Mouse (Mus musculus): ENCODE results near the gene Rrp36. TPM values are rescaled to one million over a fixed set of nuclear protein-coding genes. Genes with fewer than 3 reads are reported as not detected.

Rrp36 gene
- 61.9 and 64.9 TPM in 2 replicates for polyA plus RNA-seq (2015; fragmentation: Nextera tagmentation; extraction: Ambion mirVana)

DNA sequence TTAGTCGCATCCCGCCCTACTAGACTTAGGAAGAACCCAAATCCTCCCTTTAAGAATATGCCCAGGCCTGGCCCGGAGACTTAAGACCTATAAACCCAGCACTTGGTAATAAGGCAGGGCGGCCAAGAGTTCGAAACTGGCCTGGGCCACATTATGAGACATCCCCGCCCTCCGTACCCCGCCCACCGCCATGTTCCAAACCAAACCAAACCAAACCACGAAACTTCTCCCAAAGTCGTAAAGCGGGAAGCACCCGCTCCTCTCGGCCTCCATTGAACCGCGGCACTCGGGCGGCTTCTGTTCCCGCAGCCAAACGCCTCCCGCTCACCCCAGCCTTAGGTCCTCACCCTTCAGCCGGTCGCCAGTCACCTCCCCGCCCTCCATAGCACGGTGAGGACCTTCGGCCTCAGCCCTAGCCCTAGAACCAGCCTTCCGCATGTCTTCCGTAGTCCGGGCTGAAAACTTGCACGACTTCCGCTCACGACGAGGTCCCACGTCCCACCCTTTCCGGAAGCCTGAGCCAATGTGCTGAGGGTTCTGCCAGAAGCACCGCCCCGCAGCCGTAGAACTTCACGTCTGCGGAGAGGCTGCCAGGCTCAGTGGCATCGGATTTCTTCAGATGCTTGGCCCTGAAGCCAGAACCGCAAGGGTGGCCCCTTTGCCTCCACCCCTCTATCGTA, at the start of gene Rrp36:
Rrp36 (minus strand) TSS at position 503 of the 680 bp plus-strand sequence.
- Histone ChIP-seq H3K9ac (peak within 1 kb of the TSS; percentile 69), H3K4me3 (replicated peaks) (peak within 1 kb of the TSS; percentile 73), H3K27me3 (no peaks in the 10 kb centered on the region), H3K4me1 (peaks cover 34% of the 10 kb centered on the region), H3K27ac (replicated peaks) (peak within 1 kb of the TSS; percentile 96), H3K9me3 (replicated peaks) (no peaks in the 10 kb centered on the region), H3K4me2 (replicated peaks) (peak within 1 kb of the TSS; percentile 73), H3K36me3 (peaks cover 60% of the 10 kb centered on the region)
- peak; percentile 94 for ATAC-seq (ENCODE audit: insufficient number of reproducible peaks, low FRiP score, low TSS enrichment, low read depth)
- under 1% methylated on average over 43 of the region's 43 CpGs for whole genome bisulfite sequencing

DNA sequence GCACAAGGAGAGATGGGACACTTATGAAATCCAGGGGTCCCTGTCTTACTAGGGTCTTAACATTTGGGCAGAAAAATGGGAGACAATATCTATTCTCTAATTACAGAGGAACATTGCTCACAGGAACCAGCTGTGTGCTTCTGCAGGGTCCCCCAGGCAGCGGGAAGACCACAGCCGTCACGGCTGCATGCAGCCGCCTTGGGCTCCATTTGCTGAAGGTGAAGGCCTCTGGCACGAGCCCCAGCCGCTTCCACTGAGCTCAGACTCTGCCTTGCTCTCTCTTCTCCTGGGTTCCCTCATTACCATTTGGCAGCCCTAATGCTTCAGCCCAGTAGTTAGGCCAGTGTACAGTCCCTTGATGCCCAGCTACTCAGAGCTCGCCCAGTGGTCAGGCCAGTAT, 46.9 kb upstream of the Rrp36 start:
- Histone ChIP-seq H3K4me2 (replicated peaks) (no peak overlapping the region), H3K27ac (replicated peaks) (no peak overlapping the region), H3K9ac (no peak overlapping the region), H3K4me3 (replicated peaks) (no peak overlapping the region), H3K4me1 (no peaks in the 10 kb centered on the region), H3K36me3 (peaks cover 69% of the 10 kb centered on the region), H3K9me3 (replicated peaks) (no peaks in the 10 kb centered on the region), H3K27me3 (no peaks in the 10 kb centered on the region)
- ATAC-seq (ENCODE audit: insufficient number of reproducible peaks, low FRiP score, low TSS enrichment, low read depth): no peak
- WGBS: 87% methylated on average over 7 of the region's 7 CpGs

- WGBS: 94% methylated on average over 11 of the region's 11 CpGs
- H3K4me2 ChIP-seq (replicated peaks): no peak overlapping the region
- no peak overlapping the region for H3K9ac ChIP-seq
- peaks cover 14% of the 10 kb centered on the region for H3K4me1 ChIP-seq
- peaks cover 33% of the 10 kb centered on the region for H3K36me3 ChIP-seq
- ATAC-seq (ENCODE audit: insufficient number of reproducible peaks, low FRiP score, low TSS enrichment, low read depth): no peak
- no peak overlapping the region for H3K4me3 ChIP-seq (replicated peaks)
- H3K9me3 ChIP-seq (replicated peaks): no peaks in the 10 kb centered on the region
- no peaks in the 10 kb centered on the region for H3K27me3 ChIP-seq
- H3K27ac ChIP-seq (replicated peaks): no peak overlapping the region
Measured at GRCm38 (mm10) chr17:46714756-46715481, 40.8 kb upstream of the Rrp36 start.

DNA sequence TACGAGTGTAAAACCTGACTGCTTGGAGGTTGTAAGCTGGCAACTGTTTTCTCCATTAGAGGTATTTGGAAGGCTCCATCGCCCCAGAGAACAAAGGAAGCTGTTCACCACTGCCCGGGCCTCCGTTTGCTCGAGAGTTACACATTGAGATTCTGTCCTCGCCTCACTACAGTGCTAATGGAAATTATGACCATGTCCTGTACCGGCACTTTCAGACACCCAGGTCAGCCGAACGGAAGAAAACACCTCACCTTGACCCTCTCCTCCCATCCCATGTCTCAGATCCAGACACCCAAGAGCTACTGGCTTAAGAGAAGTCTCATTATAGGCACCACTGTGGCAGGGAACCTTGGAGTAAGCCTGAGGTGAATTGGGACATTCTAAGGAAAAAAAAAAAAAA, 39.7 kb upstream of the Rrp36 start:
- H3K4me1 ChIP-seq: peaks cover 14% of the 10 kb centered on the region
- ATAC-seq (ENCODE audit: insufficient number of reproducible peaks, low FRiP score, low TSS enrichment, low read depth): no peak
- no peak overlapping the region for H3K27ac ChIP-seq (replicated peaks)
- no peak overlapping the region for H3K9ac ChIP-seq
- no peaks in the 10 kb centered on the region for H3K27me3 ChIP-seq
- H3K36me3 ChIP-seq: peaks cover 33% of the 10 kb centered on the region
- no peaks in the 10 kb centered on the region for H3K9me3 ChIP-seq (replicated peaks)
- no peak overlapping the region for H3K4me3 ChIP-seq (replicated peaks)
- H3K4me2 ChIP-seq (replicated peaks): no peak overlapping the region
- 87% methylated on average over 9 of the region's 9 CpGs for WGBS

- Histone ChIP-seq H3K4me1 (peaks cover 14% of the 10 kb centered on the region), H3K4me2 (replicated peaks) (peak overlapping the region; percentile 96), H3K4me3 (replicated peaks) (peak overlapping the region; percentile 99), H3K27me3 (no peaks in the 10 kb centered on the region), H3K9ac (peak overlapping the region; percentile 92), H3K36me3 (peaks cover 29% of the 10 kb centered on the region), H3K9me3 (replicated peaks) (no peaks in the 10 kb centered on the region), H3K27ac (replicated peaks) (no peak overlapping the region)
- WGBS: 67% methylated on average over 7 of the region's 7 CpGs
- ATAC-seq (ENCODE audit: insufficient number of reproducible peaks, low FRiP score, low TSS enrichment, low read depth): no peak
Measured at GRCm38 (mm10) chr17:46712442-46712841, 38.3 kb upstream of the Rrp36 start.

GRCm38 (mm10) chr17:46711612-46712271, 37.6 kb upstream of the Rrp36 start:
- peak; percentile 50 for ATAC-seq (ENCODE audit: insufficient number of reproducible peaks, low FRiP score, low TSS enrichment, low read depth)
- peak overlapping the region; percentile 80 for H3K27ac ChIP-seq (replicated peaks)
- peak overlapping the region; percentile 99 for H3K4me3 ChIP-seq (replicated peaks)
- peaks cover 14% of the 10 kb centered on the region for H3K4me1 ChIP-seq
- no peaks in the 10 kb centered on the region for H3K9me3 ChIP-seq (replicated peaks)
- H3K9ac ChIP-seq: peak overlapping the region; percentile 92
- H3K4me2 ChIP-seq (replicated peaks): peak overlapping the region; percentile 96
- H3K36me3 ChIP-seq: peaks cover 25% of the 10 kb centered on the region
- under 1% methylated on average over 76 of the region's 76 CpGs for WGBS
- no peaks in the 10 kb centered on the region for H3K27me3 ChIP-seq

DNA sequence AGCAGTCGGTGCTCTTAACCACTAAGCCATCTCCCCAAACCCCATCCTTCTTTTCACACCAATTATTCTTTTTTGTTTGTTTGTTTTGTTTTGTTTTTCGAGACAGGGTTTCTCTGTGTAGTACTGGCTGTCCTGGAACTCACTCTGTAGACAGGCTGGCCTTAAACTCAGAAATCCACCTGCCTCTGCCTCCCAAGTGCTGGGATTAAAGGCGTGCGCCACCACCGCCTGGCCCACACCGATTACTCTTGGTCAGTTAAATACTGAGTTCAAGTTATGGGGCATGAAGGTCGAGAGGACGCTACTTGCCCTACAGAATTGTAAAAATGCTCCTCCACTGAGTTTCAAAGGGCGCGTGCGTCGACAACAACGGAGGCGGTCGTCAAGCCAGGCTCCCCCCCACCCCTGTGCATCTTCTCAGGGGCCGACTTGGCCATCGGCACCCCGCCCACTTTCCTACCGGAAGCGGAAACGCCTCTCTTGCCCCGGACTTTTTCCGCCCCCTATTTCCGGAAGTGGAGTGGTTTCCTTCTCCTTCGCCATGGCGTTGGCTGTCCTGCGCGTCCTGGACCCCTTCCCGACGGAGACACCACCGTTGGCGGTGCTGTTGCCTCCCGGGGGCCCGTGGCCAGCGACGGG, 36.9 kb upstream of the Rrp36 start, which contains the start of gene Pex6:
Pex6 (plus strand) TSS at position 505 of the 639 bp plus-strand sequence.
- Histone ChIP-seq H3K36me3 (peaks cover 19% of the 10 kb centered on the region), H3K27ac (replicated peaks) (peak within 1 kb of the TSS; percentile 80), H3K4me2 (replicated peaks) (peak within 1 kb of the TSS; percentile 96), H3K9ac (peak within 1 kb of the TSS; percentile 92), H3K27me3 (no peaks in the 10 kb centered on the region), H3K4me1 (peaks cover 14% of the 10 kb centered on the region), H3K9me3 (replicated peaks) (no peaks in the 10 kb centered on the region), H3K4me3 (replicated peaks) (peak within 1 kb of the TSS; percentile 99)
- ATAC-seq (ENCODE audit: insufficient number of reproducible peaks, low FRiP score, low TSS enrichment, low read depth): peak; percentile 89
- whole genome bisulfite sequencing: 7% methylated on average over 36 of the region's 36 CpGs

DNA sequence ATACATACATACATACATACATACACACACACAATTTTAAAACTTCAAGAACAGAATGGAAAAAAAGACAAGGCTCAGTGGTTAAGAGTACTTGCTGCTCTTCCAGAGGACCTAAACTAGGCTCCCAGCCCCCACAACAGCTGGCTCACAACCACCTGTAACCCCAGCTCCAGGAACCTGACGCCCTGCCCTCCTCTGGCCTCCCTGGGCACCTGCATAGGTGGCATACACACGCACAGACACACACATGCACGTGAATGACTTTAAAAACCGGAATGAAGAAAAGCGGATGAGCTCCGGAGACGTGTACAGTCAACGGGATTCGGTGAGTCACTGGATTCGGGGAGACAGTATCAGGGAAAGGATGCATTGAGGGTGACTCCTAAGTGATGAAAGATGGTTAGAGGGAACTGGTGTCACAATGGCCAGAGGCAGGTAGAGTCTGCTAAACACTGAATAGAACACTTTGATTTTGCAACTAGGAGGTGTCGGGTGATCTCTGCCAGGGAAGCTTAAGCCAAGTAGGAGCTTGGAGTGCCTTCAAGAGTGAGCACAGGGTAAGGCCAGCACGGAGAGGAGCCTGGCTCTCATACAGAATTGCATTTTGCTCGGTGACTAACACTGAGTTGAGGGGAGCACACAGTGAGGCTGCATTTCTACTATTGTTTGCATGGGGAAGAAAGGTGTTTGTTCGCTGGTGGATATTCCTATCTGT, 32.4 kb upstream of the Rrp36 start:
- Histone ChIP-seq H3K9ac (no peak overlapping the region), H3K4me3 (replicated peaks) (no peak overlapping the region), H3K9me3 (replicated peaks) (no peaks in the 10 kb centered on the region), H3K27me3 (no peaks in the 10 kb centered on the region), H3K27ac (replicated peaks) (no peak overlapping the region), H3K4me2 (replicated peaks) (no peak overlapping the region), H3K4me1 (peaks cover 30% of the 10 kb centered on the region), H3K36me3 (no peaks in the 10 kb centered on the region)
- ATAC-seq (ENCODE audit: insufficient number of reproducible peaks, low FRiP score, low TSS enrichment, low read depth): no peak
- 87% methylated on average over 14 of the region's 14 CpGs for WGBS

GRCm38 (mm10) chr17:46704887-46705835, 31.0 kb upstream of the Rrp36 start, which contains the start of gene Ppp2r5d:
Gene Ppp2r5d, minus strand, starts transcription at chr17:46705111.
- WGBS: under 1% methylated on average over 48 of the region's 48 CpGs
- no peaks in the 10 kb centered on the region for H3K9me3 ChIP-seq (replicated peaks)
- H3K27ac ChIP-seq (replicated peaks): peak within 1 kb of the TSS; percentile 91
- no peaks in the 10 kb centered on the region for H3K27me3 ChIP-seq
- ATAC-seq (ENCODE audit: insufficient number of reproducible peaks, low FRiP score, low TSS enrichment, low read depth): peak; percentile 93
- H3K4me1 ChIP-seq: peaks cover 37% of the 10 kb centered on the region
- H3K4me2 ChIP-seq (replicated peaks): peak within 1 kb of the TSS; percentile 67
- peak within 1 kb of the TSS; percentile 97 for H3K4me3 ChIP-seq (replicated peaks)
- H3K9ac ChIP-seq: peak within 1 kb of the TSS; percentile 85
- H3K36me3 ChIP-seq: 0 out of 2 replicates have a peak, but pooled peaks cover under 1% of the 10 kb centered on the region
